Mouse (Mus musculus): Measurements from ENCODE around the gene Pigq. TPM values are rescaled to one million over a fixed set of nuclear protein-coding genes. Genes with fewer than 3 reads are reported as not detected.

Pigq gene
- total RNA-seq, 2 experiments from 2014 or later, result 106 to 120 TPM

DNA sequence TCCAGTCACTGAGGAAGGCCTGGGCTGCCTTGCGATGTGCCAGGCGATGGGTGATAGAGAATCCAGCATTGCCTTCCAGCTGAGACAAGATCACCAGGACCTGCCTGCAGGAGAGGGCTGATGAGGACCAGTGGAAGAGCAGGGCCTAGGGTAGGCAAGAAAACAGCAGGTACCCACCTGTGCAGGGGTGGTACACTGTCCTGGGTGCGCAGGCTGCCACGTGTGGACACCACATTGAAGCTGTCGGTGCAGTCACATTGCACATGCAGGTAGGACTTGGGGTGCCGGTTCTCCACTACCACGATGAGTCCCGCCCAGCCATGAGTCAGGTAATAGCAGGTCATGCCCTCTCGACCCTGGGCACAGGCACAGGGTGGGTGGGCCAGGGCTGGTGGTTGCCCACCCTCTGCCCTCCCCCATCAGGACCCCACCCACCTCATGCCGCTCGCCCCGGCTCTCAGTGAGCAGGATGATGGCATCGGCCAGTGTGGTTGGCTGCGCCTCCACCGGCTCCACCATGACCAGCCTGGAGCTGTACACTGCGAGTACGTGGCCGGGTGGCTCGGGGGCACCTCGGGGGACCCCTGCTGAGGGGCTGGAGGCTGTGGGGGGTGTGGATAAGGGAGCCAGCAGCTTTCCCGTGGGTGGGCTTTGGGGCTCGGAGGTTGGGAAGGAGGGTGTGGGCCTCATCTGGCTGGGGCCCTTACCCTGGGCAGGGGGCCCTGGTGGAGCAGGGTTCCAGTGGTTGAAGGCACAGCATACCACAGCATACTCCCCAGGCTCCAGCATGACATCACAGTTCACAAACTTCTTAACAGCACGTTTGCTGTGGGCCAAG lies 15.1 kb upstream of the Pigq start:
- intact Hi-C loops (cut with DNase I), result no loop called here

DNA sequence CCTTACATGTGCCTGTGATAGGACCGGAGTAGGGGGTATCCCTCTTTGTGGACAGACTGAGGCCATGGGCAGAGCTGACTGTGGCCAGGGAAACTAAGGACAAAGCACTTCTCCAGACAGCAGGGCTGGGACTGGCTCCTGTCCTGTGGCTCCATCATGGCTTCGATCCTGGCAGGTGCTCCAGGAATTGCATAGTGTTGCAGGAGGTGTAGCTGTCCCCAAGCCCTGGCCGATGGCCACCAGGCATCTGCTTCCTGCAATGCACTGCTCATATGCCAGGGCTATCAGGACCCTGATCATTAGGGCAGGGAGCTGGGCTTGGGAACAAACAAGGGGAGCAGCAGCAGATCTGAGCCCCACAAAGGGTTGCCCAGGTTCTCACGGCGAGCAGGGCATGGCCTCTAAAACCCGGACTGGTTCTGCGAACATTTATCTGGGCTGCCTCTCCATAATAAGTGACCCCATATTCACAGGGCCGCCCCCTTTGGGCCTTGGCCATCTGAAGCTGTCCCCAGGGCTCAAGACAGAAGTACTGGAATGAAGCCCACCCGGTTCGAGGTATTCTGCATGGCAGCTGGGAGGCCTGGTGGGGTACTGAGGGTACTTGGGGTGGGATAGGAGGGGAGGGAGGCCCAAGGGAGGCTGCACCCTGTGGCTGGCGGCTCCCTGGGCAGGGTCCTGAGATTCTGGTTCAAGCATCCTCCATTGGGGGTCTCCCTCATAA lies 14.2 kb upstream of the Pigq start:
- intact Hi-C loops (cut with DNase I), result no loop called here
- no peak for DNase-seq (ENCODE audit: low spot score in 2 of 2)

More for the DNA sequence above, 15.1 kb upstream of the Pigq start:
- DNase-seq (ENCODE audit: low spot score in 2 of 2), result no peak

DNA sequence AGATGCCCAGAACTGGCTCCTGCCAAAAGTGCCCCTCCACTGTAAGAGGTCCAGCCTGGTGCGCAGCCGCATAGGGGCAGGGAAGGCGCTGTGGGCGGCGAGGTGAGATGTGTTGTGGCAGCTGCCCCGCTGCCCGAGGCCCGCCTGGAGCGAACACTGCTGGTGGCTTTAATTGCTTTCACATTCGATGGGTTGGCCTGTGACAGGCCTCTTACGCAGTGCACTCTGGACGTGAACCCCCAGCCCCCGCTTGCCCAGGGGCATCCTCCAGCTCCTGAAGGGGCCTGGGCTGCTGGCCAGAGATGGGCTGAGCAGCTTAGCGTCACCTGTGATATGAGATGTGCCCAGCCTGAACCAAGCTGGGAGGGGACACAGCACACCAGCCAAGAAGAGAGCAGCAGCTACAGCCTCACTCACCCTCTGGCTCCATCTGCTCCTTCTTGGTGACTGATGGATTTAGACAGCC lies 12.9 kb upstream of the Pigq start:
- intact Hi-C loops (cut with DNase I), result no loop called here

GRCm38 (mm10) chr17:25956631-25957030 lies 11.9 kb upstream of the Pigq start:
- no peak for DNase-seq (ENCODE audit: low spot score in 2 of 2)
- intact Hi-C loops (cut with DNase I), result no loop called here

More for the DNA sequence above, 12.9 kb upstream of the Pigq start:
- no peak for DNase-seq (ENCODE audit: low spot score in 2 of 2)

DNA sequence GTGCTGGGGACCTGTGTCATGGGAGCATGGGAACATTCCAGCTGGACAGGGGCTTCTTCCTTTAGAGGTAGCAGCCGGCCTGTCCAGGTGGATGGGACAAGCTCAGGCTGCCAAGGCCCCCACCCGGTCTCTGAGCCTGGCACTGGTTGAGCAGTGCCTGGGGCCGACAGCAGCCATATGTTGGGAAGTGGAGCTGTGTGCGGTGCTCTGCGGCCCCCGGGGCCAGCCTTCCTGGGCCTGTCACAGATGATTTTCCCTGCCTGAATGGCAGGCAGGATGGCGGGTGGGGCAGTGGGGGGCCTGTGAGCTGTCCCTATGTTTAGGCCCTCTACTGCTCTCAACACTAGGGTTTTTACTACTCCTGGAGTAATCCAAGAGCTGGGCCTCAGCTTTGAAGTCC lies 11.5 kb upstream of the Pigq start:
- DNase-seq (ENCODE audit: low spot score in 2 of 2), result no peak
- intact Hi-C loops (cut with DNase I), result no loop called here

DNA sequence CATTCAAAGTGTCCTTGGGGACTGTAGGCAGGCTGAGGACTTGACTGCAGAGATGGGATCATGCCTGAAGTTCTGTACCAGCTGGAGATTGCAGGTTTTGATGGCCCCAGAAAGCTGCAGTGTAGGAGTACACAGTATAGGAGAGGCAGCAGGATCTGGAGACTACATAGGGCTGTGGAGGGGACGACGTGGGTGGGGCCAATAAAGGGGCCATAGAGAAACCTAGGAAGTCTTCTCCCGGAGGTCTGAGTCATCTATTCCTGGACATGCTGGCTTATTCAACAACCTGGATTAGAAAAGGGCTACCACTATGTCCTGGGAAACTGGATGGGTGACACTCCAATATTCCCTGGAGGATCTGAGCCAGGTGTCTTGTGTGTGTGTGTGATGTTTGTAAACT lies 11.0 kb upstream of the Pigq start:
- DNase-seq (ENCODE audit: low spot score in 2 of 2), result no peak
- intact Hi-C loops (cut with DNase I), result no loop called here

DNA sequence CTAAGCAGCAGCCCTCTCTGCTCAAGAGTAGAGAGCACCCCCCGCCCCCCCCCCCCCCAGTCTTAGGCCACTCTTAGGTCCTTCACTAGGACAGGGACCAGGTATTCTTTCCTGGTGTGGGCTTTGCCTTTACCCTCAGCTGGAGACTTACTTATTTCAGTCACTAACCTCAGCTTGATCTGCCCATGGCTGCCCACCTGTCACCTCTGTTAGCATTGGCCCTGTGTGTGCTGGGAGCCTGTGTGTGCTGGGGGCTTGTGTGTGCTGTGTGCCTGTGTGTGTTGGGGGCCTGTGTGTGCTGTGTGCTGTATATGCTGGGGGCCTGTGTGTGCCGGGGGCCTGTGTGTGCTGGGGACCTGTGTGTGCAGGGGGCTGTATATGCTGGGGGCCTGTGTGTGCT lies 9.9 kb upstream of the Pigq start:
- intact Hi-C loops (cut with DNase I), result no loop called here
- DNase-seq (ENCODE audit: low spot score in 2 of 2), result no peak

GRCm38 (mm10) chr17:25953161-25953560 lies 8.4 kb upstream of the Pigq start:
- DNase-seq (ENCODE audit: low spot score in 2 of 2), result no peak
- intact Hi-C loops (cut with DNase I), result no loop called here

DNA sequence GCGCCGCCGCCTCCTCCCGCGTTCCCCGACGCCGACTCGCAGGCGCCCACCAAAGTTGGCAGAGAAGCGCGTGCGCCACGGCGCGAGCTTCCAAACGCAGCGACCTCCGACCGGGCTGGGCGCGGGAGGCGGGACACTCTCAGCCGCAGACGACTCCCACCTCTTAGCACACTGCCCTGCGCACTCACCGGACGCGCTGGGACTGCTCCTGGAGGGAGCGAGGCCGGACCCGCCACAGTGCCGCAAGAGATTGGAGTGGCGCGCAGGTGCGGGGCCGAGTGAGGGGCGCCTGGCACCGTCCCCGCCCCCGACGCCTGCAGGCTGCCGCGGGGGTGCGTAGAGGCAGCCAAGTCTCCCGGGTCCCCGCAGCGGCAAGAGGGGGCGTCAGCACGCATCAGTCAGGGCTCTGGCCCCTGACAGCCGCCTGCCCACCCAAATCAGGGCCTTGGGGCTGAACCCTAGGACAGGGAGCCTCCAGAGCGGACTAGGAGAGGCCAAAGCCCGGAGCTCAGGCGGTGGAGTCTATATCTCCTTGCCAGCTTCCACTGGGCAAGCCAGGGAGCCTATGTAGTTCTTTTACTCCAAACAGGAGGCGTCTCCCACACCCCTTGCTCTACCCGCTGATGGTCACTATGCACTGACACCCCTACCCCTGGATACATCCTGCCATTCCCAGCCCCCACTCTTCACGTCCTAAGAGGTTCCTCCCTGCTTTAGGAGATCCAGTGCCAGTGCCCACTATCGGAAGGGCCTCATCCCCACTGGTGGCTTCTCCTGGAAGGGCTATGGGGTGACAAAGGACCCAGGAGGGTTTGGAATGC lies 7.3 kb upstream of the Pigq start, which contains the start of gene A930017K11Rik:
A930017K11Rik (minus strand) TSS at position 763 of the 821 bp plus-strand sequence.
- intact Hi-C loops (cut with DNase I), result no loop called here
- DNase-seq (ENCODE audit: low spot score in 2 of 2), result no peak

DNA sequence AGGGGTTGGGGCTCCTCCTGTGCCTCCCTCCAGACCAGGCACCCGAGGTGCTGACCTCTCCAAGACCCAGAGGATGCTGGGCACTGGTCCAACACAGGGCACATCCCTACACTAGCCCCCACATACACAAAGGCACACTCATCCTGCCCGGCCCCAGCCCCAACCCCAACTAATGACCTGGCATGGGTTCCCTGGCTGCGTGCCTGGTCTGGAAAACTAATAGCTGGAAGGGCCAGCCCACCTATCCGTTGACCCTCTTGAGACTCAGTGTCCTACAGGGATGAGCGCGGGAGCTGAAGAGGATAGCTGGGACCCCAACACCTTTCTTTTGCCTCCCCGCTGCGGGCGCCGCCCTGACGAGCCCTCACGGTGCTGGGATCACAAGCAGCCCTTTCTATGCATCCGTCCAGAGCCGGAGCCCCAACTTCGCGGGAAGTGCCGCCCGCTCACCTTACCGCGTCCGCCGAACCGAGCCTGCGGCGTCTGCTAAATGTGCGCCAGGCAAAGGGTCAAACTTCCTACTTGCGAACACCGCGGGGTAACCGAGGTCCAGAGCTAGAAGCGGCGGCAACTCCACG lies 6.6 kb upstream of the Pigq start:
- intact Hi-C loops (cut with DNase I), result no loop called here
- DNase-seq (ENCODE audit: low spot score in 2 of 2), result no peak

GRCm38 (mm10) chr17:25950706-25951105 lies 6.0 kb upstream of the Pigq start:
- intact Hi-C loops (cut with DNase I), result no loop called here
- no peak for DNase-seq (ENCODE audit: low spot score in 2 of 2)

DNA sequence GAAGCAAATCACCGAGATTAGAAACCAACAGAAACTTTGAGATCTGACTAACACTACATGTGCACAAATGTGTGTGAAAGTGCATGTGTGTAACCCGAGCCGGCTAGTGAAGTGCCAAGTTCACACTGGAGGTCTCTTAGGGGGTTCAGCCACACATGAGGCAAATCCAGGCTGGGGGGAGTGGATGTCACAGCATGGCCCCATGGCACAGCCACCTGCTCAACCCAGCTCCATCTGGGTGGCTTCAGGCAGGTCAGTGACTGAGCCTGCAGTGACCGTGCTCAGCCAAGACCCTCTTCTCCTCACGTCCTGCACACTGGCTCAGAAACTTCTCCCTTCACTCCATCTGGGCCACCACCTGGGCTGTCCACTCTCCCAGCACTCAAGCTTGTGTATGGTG lies 5.2 kb upstream of the Pigq start:
- intact Hi-C loops (cut with DNase I), result no loop called here
- DNase-seq (ENCODE audit: low spot score in 2 of 2), result no peak

GRCm38 (mm10) chr17:25948051-25948450 lies 3.3 kb upstream of the Pigq start:
- no peak for DNase-seq (ENCODE audit: low spot score in 2 of 2)

GRCm38 (mm10) chr17:25947576-25947975 lies 2.8 kb upstream of the Pigq start:
- intact Hi-C loops (cut with DNase I), result no loop called here
- no peak for DNase-seq (ENCODE audit: low spot score in 2 of 2)

More at GRCm38 (mm10) chr17:25948051-25948450, 3.3 kb upstream of the Pigq start:
- intact Hi-C loops (cut with DNase I), result no loop called here

- no peak for DNase-seq (ENCODE audit: low spot score in 2 of 2)
- intact Hi-C loops (cut with DNase I), result no loop called here
Observed at GRCm38 (mm10) chr17:25946891-25947290, 2.2 kb upstream of the Pigq start.

DNA sequence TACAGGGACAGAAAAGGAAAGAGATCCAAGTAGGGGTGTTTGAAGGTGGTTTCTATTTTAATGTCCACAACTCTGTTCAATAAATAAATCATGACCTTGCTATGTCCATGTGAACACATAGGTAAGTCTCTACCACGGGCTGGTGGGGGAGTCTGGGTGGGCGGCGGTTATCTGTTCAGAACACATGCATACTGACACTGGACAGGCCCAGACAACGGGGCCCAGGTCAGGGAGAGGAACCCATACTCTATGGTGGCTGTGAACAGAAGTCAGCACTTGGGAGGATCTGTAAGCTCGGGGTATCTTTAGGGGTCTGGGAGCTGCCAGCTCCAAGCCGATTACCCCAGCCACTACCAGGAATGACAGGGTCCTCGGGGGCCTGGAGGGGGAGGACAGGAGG lies 1.6 kb upstream of the Pigq start:
- DNase-seq (ENCODE audit: low spot score in 2 of 2), result no peak
- intact Hi-C loops (cut with DNase I), result no loop called here

GRCm38 (mm10) chr17:25945517-25946155 lies 900 bp upstream of the Pigq start:
- intact Hi-C loops (cut with DNase I), result no loop called here
- DNase-seq (ENCODE audit: low spot score in 2 of 2), result no peak

GRCm38 (mm10) chr17:25943769-25944168 lies 967 bp downstream of the Pigq start:
- intact Hi-C loops (cut with DNase I), result loop anchor here (5.0 kb wide), 1 partner anchor 44 kb away; the partner anchor contains the start of gene Capn15
- no peak for DNase-seq (ENCODE audit: low spot score in 2 of 2)

- DNase-seq (ENCODE audit: low spot score in 2 of 2), result no peak
- intact Hi-C loops (cut with DNase I), result loop anchor here (5.0 kb wide), 1 partner anchor 44 kb away; the partner anchor contains the start of gene Capn15
Observed at GRCm38 (mm10) chr17:25943221-25943620, 1.5 kb downstream of the Pigq start.
